In the genomic region with DNA sequence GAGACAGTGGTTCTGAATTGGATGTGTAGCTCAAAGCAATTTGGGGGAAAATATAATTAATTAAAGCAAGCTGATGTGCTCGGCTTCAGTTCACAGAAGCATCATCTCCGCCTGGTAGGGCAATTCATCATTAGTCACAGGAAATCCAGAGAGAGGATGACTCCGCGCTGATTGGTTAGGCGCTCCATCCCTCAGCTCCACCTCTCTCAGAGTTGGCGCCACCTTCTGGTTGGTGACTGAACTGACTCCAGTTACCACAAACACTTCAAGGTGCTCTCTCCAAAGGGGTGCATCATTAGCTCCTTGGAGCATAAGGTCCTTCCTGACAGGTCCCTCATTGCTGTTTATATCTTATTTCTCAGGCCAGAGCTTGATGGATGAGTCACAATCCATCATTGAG, we compare ENCODE assay signal across 10 mouse cellular contexts. TPM values are rescaled to one million over a fixed set of nuclear protein-coding genes. Genes with fewer than 3 reads are reported as not detected.
A peak's percentile ranks its signal among the peaks of the same experiment; 100 is the strongest.
DNase-seq lines count a peak whose midpoint lies in the region; ATAC-seq and TF ChIP-seq lines count a peak whose summit lies in the region.
"Had no signal": no experiment of that assay in that cellular context is flagged by ENCODE, and none has a peak within 500 bp of the region (broad histone marks: within the 10 kb centered on the region; RNA-seq: fewer than 3 reads in every experiment).

No protein-coding gene starts in this region.

- H3K4me3 ChIP-seq in kidney, adult 2 months (ENCODE audit: insufficient read depth, low read depth, low read length): no peak overlapping the region
- no peak overlapping the region for H3K4me3 ChIP-seq in kidney, embryonic 15.5 days (replicated peaks)
- no peak overlapping the region for H3K4me3 ChIP-seq in embryonic fibroblast, embryonic 13.5 days (ENCODE audit: insufficient read depth, low read length)
- no peak overlapping the region for H3K4me3 ChIP-seq in forebrain, embryonic 11.5 days (ENCODE audit: low read depth, low read length)

- no peak overlapping the region for H3K4me2 ChIP-seq in kidney, embryonic 15.5 days
- H3K4me2 ChIP-seq in forebrain, embryonic 11.5 days (ENCODE audit: low read depth, low read length, severe bottlenecking): no peak overlapping the region

- no peak overlapping the region for H3K9ac ChIP-seq in kidney, embryonic 15.5 days
- H3K9ac ChIP-seq in forebrain, embryonic 11.5 days (ENCODE audit: low read length): no peak overlapping the region

- 60% methylated on average over 6 of the region's 6 CpGs for WGBS in kidney, adult 2 months
- 64% methylated on average over 6 of the region's 6 CpGs for WGBS in kidney, embryonic 15.5 days
- 36% methylated on average over 6 of the region's 6 CpGs for WGBS in large intestine, adult 2 months
- 56% methylated on average over 6 of the region's 6 CpGs for WGBS in forebrain, embryonic 11.5 days

- no peak for ATAC-seq in kidney, embryonic 15.5 days (replicated peaks; ENCODE audit: low FRiP score)
- no peak for ATAC-seq in Patski
- ATAC-seq in forebrain, embryonic 11.5 days (replicated peaks; ENCODE audit: low FRiP score): no peak

- POLR2A ChIA-PET in Patski (lab: Charles Lee): no interaction called here

- in situ Hi-C loops in Patski (cut with MboI; ENCODE audit: low pct_unique_long_range_greater_than_20kb): no loop called here

- peak; percentile 73 for DNase-seq in kidney, adult 2 months
- no peak for DNase-seq in Patski (ENCODE audit: low read depth, low spot score)
- peak; percentile 40 for DNase-seq in large intestine, adult 2 months (ENCODE audit: low read depth, low spot score)
- DNase-seq in spleen, adult 18-20 months: peak; percentile 22 to 64
- DNase-seq in forebrain, embryonic 11.5 days (ENCODE audit: low spot score): no peak
- DNase-seq in cerebellum, postnatal 36 days: no peak

- H3K27me3 ChIP-seq in kidney, adult 2 months (replicated peaks; ENCODE audit: control insufficient read depth, insufficient read depth, low read length): no peaks in the 10 kb centered on the region
- H3K27me3 ChIP-seq in kidney, embryonic 15.5 days: no peaks in the 10 kb centered on the region
- H3K27me3 ChIP-seq in Patski: peaks cover 46% of the 10 kb centered on the region
- H3K27me3 ChIP-seq in forebrain, embryonic 11.5 days (ENCODE audit: control insufficient read depth, insufficient read depth, low read length): no peaks in the 10 kb centered on the region

- H3K9me3 ChIP-seq in kidney, embryonic 15.5 days (replicated peaks): no peaks in the 10 kb centered on the region
- no peaks in the 10 kb centered on the region for H3K9me3 ChIP-seq in forebrain, embryonic 11.5 days (ENCODE audit: control insufficient read depth, low read length)

- CTCF ChIA-PET in Patski (lab: Charles Lee): interaction anchor here (1.0 to 3.2 kb wide), 13 partner anchors 10 to 162 kb away, joined by 3 to 12 read pairs (median 3); partner anchors contain the start of gene Ghsr

- peak; percentile 78 for TF ChIP-seq CTCF in kidney, adult 2 months (conservative IDR thresholded peaks at IDR 0.05; ENCODE audit: insufficient read depth, insufficient read length, low read depth, low read length)
- TF ChIP-seq CTCF in Patski (IDR thresholded peaks at IDR 0.05): peak; percentile 77
- peak; percentile 48; the same call in 1 of the 2 replicates for TF ChIP-seq CTCF in embryonic fibroblast, embryonic 13.5 days (IDR thresholded peaks at IDR 0.05; ENCODE audit: borderline replicate concordance, insufficient read depth, low read length)

- no peaks in the 10 kb centered on the region for H3K36me3 ChIP-seq in kidney, adult 2 months (ENCODE audit: control insufficient read depth, insufficient read depth, low read length)
- no peaks in the 10 kb centered on the region for H3K36me3 ChIP-seq in kidney, embryonic 15.5 days
- H3K36me3 ChIP-seq in forebrain, embryonic 11.5 days (ENCODE audit: control insufficient read depth, insufficient read depth, low read length): no peaks in the 10 kb centered on the region

- no peaks in the 10 kb centered on the region for H3K4me1 ChIP-seq in kidney, adult 2 months (ENCODE audit: control insufficient read depth, insufficient read depth, low read length)
- H3K4me1 ChIP-seq in kidney, embryonic 15.5 days: no peaks in the 10 kb centered on the region
- no peaks in the 10 kb centered on the region for H3K4me1 ChIP-seq in embryonic fibroblast, embryonic 13.5 days (ENCODE audit: control insufficient read depth, insufficient read depth, low read length)
- no peaks in the 10 kb centered on the region for H3K4me1 ChIP-seq in forebrain, embryonic 11.5 days (replicated peaks; ENCODE audit: control insufficient read depth, insufficient read depth, low read length)

- no peak overlapping the region for H3K27ac ChIP-seq in kidney, adult 2 months (ENCODE audit: insufficient read depth, low read depth, low read length)
- H3K27ac ChIP-seq in kidney, embryonic 15.5 days: no peak overlapping the region
- H3K27ac ChIP-seq in embryonic fibroblast, embryonic 13.5 days (ENCODE audit: insufficient read depth, low read length): no peak overlapping the region
- H3K27ac ChIP-seq in forebrain, embryonic 11.5 days (ENCODE audit: low read depth, low read length): no peak overlapping the region

- TF ChIP-seq POLR2A in kidney, adult 2 months (IDR thresholded peaks at IDR 0.05; ENCODE audit: low read depth, low read length): no peak
- TF ChIP-seq POLR2A in embryonic fibroblast, embryonic 13.5 days (IDR thresholded peaks at IDR 0.05; ENCODE audit: low read depth, low read length): no peak

RNA-seq across cellular contexts. Expression of gene Ghsr, which starts 25.6 kb away (rescaled TPM):
- not detected in 2 replicates for polyA plus RNA-seq in kidney, adult 2 months (2012; rRNA removed)
- not detected in 2 replicates for polyA plus RNA-seq in kidney, embryonic 15.5 days (2015; fragmentation: Nextera tagmentation; extraction: Ambion mirVana)
- polyA plus RNA-seq in Patski (2021): not detected
- polyA plus RNA-seq in embryonic fibroblast, embryonic 13.5 days (2011; ENCODE audit: insufficient read length, low read depth, missing spikeins): not detected in 2 replicates
- polyA plus RNA-seq in large intestine, adult 2 months (2012; rRNA removed): not detected in 2 replicates
- polyA plus RNA-seq in forebrain, embryonic 11.5 days (2014; fragmentation: Nextera tagmentation; extraction: Ambion mirVana): not detected in 2 replicates
- polyA plus RNA-seq: limb, embryonic 14.5 days; stomach, embryonic 16.5 days had no signal

RNA-seq across cellular contexts. Expression of gene Tnfsf10, which starts 28.7 kb away (rescaled TPM):
- 11.5 and 12.8 TPM in 2 replicates for polyA plus RNA-seq in kidney, adult 2 months (2012; rRNA removed)
- polyA plus RNA-seq in kidney, embryonic 15.5 days (2015; fragmentation: Nextera tagmentation; extraction: Ambion mirVana): 0.44 and 0.45 TPM in 2 replicates
- polyA plus RNA-seq in Patski (2021): 1.5 TPM
- 0.11 TPM in 1 of 2 replicates, not detected in the other for polyA plus RNA-seq in embryonic fibroblast, embryonic 13.5 days (2011; ENCODE audit: insufficient read length, low read depth, missing spikeins)
- 9.3 and 17.4 TPM in 2 replicates for polyA plus RNA-seq in large intestine, adult 2 months (2012; rRNA removed)
- not detected in 2 replicates for polyA plus RNA-seq in forebrain, embryonic 11.5 days (2014; fragmentation: Nextera tagmentation; extraction: Ambion mirVana)

Comparison
In these comparisons a context has a peak if more than half of its experiments do, and no peak if none do; other contexts are left out.
1. DNase-seq: peak in kidney, adult 2 months (single experiment), large intestine, adult 2 months (single experiment) and spleen, adult 18-20 months (2 of 2); none in Patski (single experiment), forebrain, embryonic 11.5 days (single experiment) and cerebellum, postnatal 36 days (0 of 2).
2. Peak in every context shown above with its lines, with median percentiles within 50 percentile points of each other: CTCF ChIP-seq.